Mouse (Mus musculus) heart, adult 2 months (tissue): ENCODE results near the gene Ccdc105. TPM values are rescaled to one million over a fixed set of nuclear protein-coding genes. Genes with fewer than 3 reads are reported as not detected.

ENCODE experiments used
- DNase-seq, 2 experiments: peaks; one replicate each; pipeline ENCODE4 v3.0.0; 2021
- H3K27ac ChIP-seq: fragments of 200-600 bp; 2 replicates; pipeline ENCODE4 v1.8.1; 2022
- H3K27me3 ChIP-seq: fragments of 200-500 bp; 2 replicates; pipeline ENCODE4 v1.6.1; 2012; ENCODE audit warnings: mild to moderate bottlenecking, low read length, inconsistent platforms, mixed read lengths; ENCODE audit not compliant: control insufficient read depth, insufficient read depth
- H3K36me3 ChIP-seq: fragments of 200-500 bp; 2 replicates; pipeline ENCODE4 v1.6.1; 2012; ENCODE audit warnings: low read length, inconsistent platforms; ENCODE audit not compliant: control insufficient read depth, insufficient read depth
- H3K4me1 ChIP-seq: fragments of 200-500 bp; 2 replicates; pipeline ENCODE4 v1.6.1; 2011; ENCODE audit warnings: low read length; ENCODE audit not compliant: control insufficient read depth, insufficient read depth
- H3K4me3 ChIP-seq: fragments of 200-600 bp; 2 replicates; pipeline ENCODE4 v1.8.1; 2022
- H3K79me2 ChIP-seq: fragments of 200-500 bp; replicated peaks from 2 replicates; pipeline ENCODE4 v1.6.1; 2012; ENCODE audit warnings: mild to moderate bottlenecking, inconsistent platforms, low read length, moderate library complexity, mixed read lengths; ENCODE audit not compliant: control insufficient read depth, insufficient read depth
- H3K9ac ChIP-seq: fragments of 200-500 bp; 2 replicates; pipeline ENCODE4 v1.6.1; 2012; ENCODE audit warnings: low read depth, mild to moderate bottlenecking, control low read depth, inconsistent platforms, low read length, mixed read lengths
- CTCF ChIP-seq: fragments of 200-600 bp; IDR thresholded peaks from 2 replicates; pipeline ENCODE4 v1.8.1; 2022; ENCODE audit warnings: antibody characterized with exemption, mild to moderate bottlenecking, moderate library complexity
- EP300 ChIP-seq: fragments of 200-500 bp; IDR thresholded peaks from 2 replicates; pipeline ENCODE4 v1.6.1; 2011; ENCODE audit warnings: low read depth, low read length, control low read depth; ENCODE audit not compliant: insufficient read depth
- POLR2A ChIP-seq: fragments of 200-500 bp; IDR thresholded peaks from 2 replicates; pipeline ENCODE4 v1.6.1; 2011; ENCODE audit warnings: mild to moderate bottlenecking, low read depth, low read length, control low read depth; ENCODE audit not compliant: insufficient read depth
- WGBS: fragments of 180-500 bp; shearing (Covaris S2); methylation state at CpG from one replicate; pipeline ENCODE4 v1.1.7; 2018; 5-methylcytosine and 5-hydroxymethylcytosine counted together
- intact Hi-C: fragments of 180-260 bp; cut with DNase I; formaldehyde crosslinking; loops from one replicate; pipeline ENCODE4 v1.15.1; 2025
- long read RNA-seq: library from polyadenylated mRNA; stranded (forward); transcript quantifications from one replicate; pipeline ENCODE4 v2.0.0, GENCODE M21; 2021
- polyA plus RNA-seq: library from polyadenylated mRNA; depleted of rRNA; stranded (reverse); fragments of >200 nt; gene quantifications from 2 replicates; pipeline ENCODE4 v1.2.3, GENCODE M21; 2012; rRNA removed
- total RNA-seq, 2 experiments: library from RNA; stranded (reverse); gene quantifications; 2 replicates each; pipeline ENCODE4 v1.2.3; 2021

Gene Ccdc105
- total RNA-seq (not detected), polyA plus RNA-seq (not detected in 2 replicates)
- long read RNA-seq: 0 reads

DNA sequence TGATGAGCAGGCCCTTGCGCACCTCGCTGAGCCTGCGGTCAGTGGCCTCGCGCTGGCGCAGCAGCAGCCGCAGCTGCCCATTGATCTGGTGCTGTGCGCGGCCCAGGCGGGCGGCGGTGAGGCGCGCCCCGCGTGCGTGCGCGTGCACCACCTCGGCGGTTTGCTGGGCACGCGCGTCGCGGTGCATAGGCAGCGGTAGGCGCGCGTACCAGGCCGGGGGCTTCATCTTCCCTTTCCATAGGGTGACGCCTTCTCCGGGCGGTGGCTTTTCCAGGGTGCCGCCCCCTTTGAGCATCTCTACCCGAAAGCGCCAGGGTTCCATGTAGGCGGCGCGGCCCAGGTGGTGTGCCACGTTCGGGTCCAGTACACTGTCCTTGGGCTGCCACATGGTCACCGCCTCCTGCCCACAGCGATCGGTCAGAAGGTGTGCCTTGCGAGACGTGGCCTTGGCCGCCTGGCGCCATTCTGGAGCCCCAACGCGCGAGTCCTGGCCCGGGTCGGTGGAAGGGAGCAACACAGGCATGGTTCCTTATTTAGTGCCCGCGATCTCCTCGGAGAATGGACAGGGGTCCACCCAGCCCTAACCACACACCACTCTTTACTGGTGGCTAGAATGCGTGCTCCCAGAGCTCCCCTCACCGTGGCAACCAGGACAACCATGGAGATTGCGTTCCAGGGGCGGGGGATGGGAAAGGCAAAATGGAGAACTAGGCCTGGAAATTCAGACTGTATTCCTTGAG, at the start of gene Ccdc105:
Gene Ccdc105, minus strand, starts transcription at position 614 of the 740 bp plus-strand sequence.
- Histone ChIP-seq H3K4me1 (no peaks in the 10 kb centered on the region), H3K4me3 (peak within 1 kb of the TSS; percentile 36), H3K79me2 (no peaks in the 10 kb centered on the region), H3K9ac (peak within 1 kb of the TSS; percentile 44; the same call in 1 of the 2 replicates), H3K27ac (no peak within 1 kb of the TSS), H3K27me3 (peaks cover 5% of the 10 kb centered on the region; the same call in 1 of the 2 replicates), H3K36me3 (no peaks in the 10 kb centered on the region)
- TF ChIP-seq CTCF (no peak), POLR2A (no peak), EP300 (no peak)
- WGBS: 3% methylated on average over 61 of the region's 61 CpGs
- intact Hi-C loops: loop anchor here (10.0 kb wide), 1 partner anchor 912 kb away; the partner anchor contains the start of genes Madcam1 and Tpgs1
- peak; percentile 13 to 36 for DNase-seq

DNA sequence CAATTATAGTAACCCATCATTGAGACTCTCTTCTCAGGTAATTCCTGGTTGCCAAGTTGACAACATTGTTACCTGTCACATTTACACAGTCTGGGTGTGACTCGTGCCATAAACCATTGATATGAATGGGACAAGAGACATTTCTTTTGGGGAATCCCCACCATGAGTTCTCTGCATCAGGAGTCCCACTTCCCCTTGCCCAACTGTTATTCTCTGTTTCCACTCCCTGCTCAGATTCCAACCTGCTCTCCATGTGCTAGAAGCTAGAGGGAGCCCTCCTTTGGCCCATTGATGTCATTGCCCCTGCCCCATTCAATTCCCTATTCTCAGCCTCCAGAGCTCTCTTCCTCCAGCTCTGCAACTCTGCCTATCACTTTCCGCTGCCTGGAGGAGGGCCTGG, 48.6 kb upstream of the Ccdc105 start:
- Histone ChIP-seq H3K9ac (no peak overlapping the region), H3K4me3 (no peak overlapping the region), H3K27me3 (no peaks in the 10 kb centered on the region), H3K4me1 (no peaks in the 10 kb centered on the region), H3K27ac (no peak overlapping the region), H3K79me2 (no peaks in the 10 kb centered on the region), H3K36me3 (no peaks in the 10 kb centered on the region)
- WGBS: 74% methylated on average over 2 of the region's 2 CpGs
- intact Hi-C loops: no loop called here
- TF ChIP-seq EP300: no peak
- no peak for TF ChIP-seq CTCF
- no peak for TF ChIP-seq POLR2A
- DNase-seq: no peak

DNA sequence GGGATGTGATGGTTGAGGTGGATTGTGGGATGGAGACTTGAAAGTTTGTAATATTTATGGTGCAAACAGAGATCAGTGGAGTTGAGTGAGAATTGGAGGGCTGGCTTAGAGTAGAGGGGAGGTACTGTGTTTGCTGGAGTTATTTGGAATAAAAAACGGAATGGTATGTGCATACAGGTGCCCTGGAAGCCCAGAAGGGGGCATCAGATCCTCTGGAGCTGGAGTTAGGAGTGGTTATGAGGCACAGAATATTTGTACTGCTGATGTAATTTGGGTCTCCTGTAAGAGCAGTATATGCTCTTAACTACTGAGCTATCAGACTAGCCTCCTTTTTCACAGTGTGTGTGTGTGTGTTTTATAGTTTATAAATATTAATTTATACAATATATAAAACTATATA, 37.7 kb upstream of the Ccdc105 start:
- TF ChIP-seq EP300 (no peak), POLR2A (no peak), CTCF (no peak)
- no peak for DNase-seq
- Histone ChIP-seq H3K27me3 (no peaks in the 10 kb centered on the region), H3K9ac (no peak overlapping the region), H3K36me3 (no peaks in the 10 kb centered on the region), H3K4me3 (no peak overlapping the region), H3K27ac (no peak overlapping the region), H3K4me1 (no peaks in the 10 kb centered on the region), H3K79me2 (no peaks in the 10 kb centered on the region)
- 16% methylated on average over 1 of the region's 1 CpGs for WGBS
- intact Hi-C loops: no loop called here

DNA sequence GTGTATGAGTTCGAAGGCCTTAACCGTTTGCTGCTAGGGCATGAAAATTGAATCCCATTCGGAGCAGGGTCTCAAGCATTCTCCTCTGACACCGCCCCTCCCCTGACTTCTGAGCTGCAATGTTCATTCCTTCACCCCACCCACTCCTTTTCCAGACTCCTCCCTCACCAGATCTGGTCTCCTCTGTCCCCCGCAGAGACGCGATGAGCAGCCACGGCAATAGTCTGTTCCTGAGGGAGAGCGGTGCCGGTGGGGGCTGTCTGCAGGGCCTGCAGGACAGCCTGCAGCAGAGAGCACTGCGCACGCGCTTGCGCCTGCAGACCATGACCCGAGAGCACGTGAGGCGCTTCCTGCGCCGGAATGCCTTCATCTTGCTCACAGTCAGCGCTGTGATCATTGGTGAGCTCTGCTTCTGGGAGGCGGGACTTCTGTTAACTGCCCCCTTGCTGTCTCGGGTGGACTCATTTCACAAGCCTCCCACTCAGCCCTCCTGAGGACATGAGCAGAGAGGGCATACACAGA, 34.8 kb upstream of the Ccdc105 start:
- Histone ChIP-seq H3K4me1 (no peaks in the 10 kb centered on the region), H3K4me3 (peak overlapping the region; percentile 40), H3K27me3 (no peaks in the 10 kb centered on the region), H3K36me3 (no peaks in the 10 kb centered on the region), H3K9ac (peak overlapping the region; percentile 26; the same call in 1 of the 2 replicates), H3K79me2 (no peaks in the 10 kb centered on the region), H3K27ac (no peak overlapping the region)
- TF ChIP-seq POLR2A: 0 out of 2 replicates have a peak, but pooled peaks have one; percentile 17
- TF ChIP-seq EP300: no peak
- 12% methylated on average over 22 of the region's 22 CpGs for WGBS
- peak; percentile 65 to 68 for DNase-seq
- intact Hi-C loops: no loop called here

DNA sequence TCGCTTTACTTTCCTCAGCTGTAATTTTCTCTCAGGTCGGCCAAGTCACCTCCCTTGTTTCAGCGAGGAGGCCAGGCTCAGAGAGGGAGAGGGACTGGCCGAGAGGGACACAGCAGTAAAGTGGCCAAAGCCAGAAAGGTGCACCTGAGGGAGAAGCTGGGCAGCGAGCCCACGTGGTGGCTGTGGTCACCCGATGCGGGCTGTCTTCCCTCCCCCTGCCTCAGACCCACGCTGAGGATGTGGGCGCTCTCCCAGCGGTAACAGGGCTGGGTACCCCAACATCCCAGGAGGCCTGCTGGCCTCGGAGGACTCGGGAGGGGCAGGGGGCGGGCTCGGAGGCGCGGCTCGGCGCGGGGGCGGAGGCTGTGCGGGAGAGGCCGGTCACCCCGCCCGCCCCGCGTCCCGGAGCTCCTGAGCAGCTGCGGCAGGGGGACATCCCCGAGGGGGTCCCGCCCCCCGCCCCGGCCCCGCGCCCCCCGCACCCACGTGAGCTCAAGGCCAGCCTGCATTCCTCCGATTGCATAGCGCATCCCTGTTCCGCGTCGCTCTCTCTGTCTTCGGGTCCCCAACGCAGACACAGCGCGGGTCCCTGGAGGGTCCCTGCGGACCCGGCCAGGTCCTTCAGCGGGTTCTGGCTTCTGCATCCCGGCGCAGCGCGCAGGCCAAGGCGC, 27.3 kb upstream of the Ccdc105 start, which contains the start of gene Slc1a6:
Gene Slc1a6, plus strand, starts transcription at position 516 of the 671 bp plus-strand sequence.
- Histone ChIP-seq H3K79me2 (no peaks in the 10 kb centered on the region), H3K4me1 (peaks cover 1% of the 10 kb centered on the region; the same call in 1 of the 2 replicates), H3K27ac (no peak within 1 kb of the TSS), H3K9ac (peak within 1 kb of the TSS; percentile 33; the same call in 1 of the 2 replicates), H3K27me3 (peaks cover 4% of the 10 kb centered on the region), H3K36me3 (no peaks in the 10 kb centered on the region), H3K4me3 (peak within 1 kb of the TSS; percentile 34; the same call in 1 of the 2 replicates)
- no peak for TF ChIP-seq EP300
- no peak for TF ChIP-seq POLR2A
- TF ChIP-seq CTCF: no peak
- WGBS: 2% methylated on average over 47 of the region's 54 CpGs
- DNase-seq: peak; percentile 11 to 21
- intact Hi-C loops: no loop called here
